Mouse (Mus musculus): ENCODE results near the gene Aldh3b3. TPM values are rescaled to one million over a fixed set of nuclear protein-coding genes. Genes with fewer than 3 reads are reported as not detected.

The Aldh3b3 gene
- polyA plus RNA-seq, 1 experiment: 0.97 TPM

GRCm38 (mm10) chr19:4012432-4013022, 54.1 kb downstream of the Aldh3b3 start, which contains the start of gene Ndufv1:
Gene Ndufv1 (minus strand): TSS chr19:4012806.
- H3K27ac ChIP-seq (ENCODE audit: control insufficient read depth, insufficient read depth, low read length): no peak within 1 kb of the TSS
- H3K36me3 ChIP-seq (ENCODE audit: control insufficient read depth, insufficient read depth, low read length): peaks cover 12% of the 10 kb centered on the region
- TF ChIP-seq POLR2A (IDR thresholded peaks at IDR 0.05; ENCODE audit: control insufficient read depth, extremely low read depth, insufficient read depth, low read length, poor library complexity): peak; percentile 73
- peak; percentile 44; the same call in 1 of the 2 replicates for TF ChIP-seq CTCF (IDR thresholded peaks at IDR 0.05; ENCODE audit: borderline replicate concordance, control insufficient read depth, extremely low read depth, insufficient read depth, low read length, poor library complexity)
- peak; percentile 94 for DNase-seq
- peak within 1 kb of the TSS; percentile 60 for H3K4me3 ChIP-seq (ENCODE audit: control insufficient read depth, insufficient read depth, low read length)
- H3K27me3 ChIP-seq (ENCODE audit: control insufficient read depth, insufficient read depth, low read length): no peaks in the 10 kb centered on the region
- peaks cover 7% of the 10 kb centered on the region for H3K4me1 ChIP-seq (replicated peaks; ENCODE audit: control insufficient read depth, insufficient read depth, low read length)
- WGBS: under 1% methylated on average over 45 of the region's 45 CpGs

- H3K4me3 ChIP-seq (ENCODE audit: control insufficient read depth, insufficient read depth, low read length): peak overlapping the region; percentile 60
- H3K27ac ChIP-seq (ENCODE audit: control insufficient read depth, insufficient read depth, low read length): no peak overlapping the region
- no peak for DNase-seq
- TF ChIP-seq CTCF (IDR thresholded peaks at IDR 0.05; ENCODE audit: borderline replicate concordance, control insufficient read depth, extremely low read depth, insufficient read depth, low read length, poor library complexity) (no peak), POLR2A (IDR thresholded peaks at IDR 0.05; ENCODE audit: control insufficient read depth, extremely low read depth, insufficient read depth, low read length, poor library complexity) (no peak)
- no peaks in the 10 kb centered on the region for H3K27me3 ChIP-seq (ENCODE audit: control insufficient read depth, insufficient read depth, low read length)
- peaks cover 7% of the 10 kb centered on the region for H3K36me3 ChIP-seq (ENCODE audit: control insufficient read depth, insufficient read depth, low read length)
- WGBS: 32% methylated on average over 9 of the region's 9 CpGs
- H3K4me1 ChIP-seq (replicated peaks; ENCODE audit: control insufficient read depth, insufficient read depth, low read length): peaks cover 7% of the 10 kb centered on the region
Measured at GRCm38 (mm10) chr19:4013066-4013465, 54.6 kb downstream of the Aldh3b3 start.

- no peak for DNase-seq
- Histone ChIP-seq H3K27me3 (ENCODE audit: control insufficient read depth, insufficient read depth, low read length) (no peaks in the 10 kb centered on the region), H3K27ac (ENCODE audit: control insufficient read depth, insufficient read depth, low read length) (no peak overlapping the region), H3K4me3 (ENCODE audit: control insufficient read depth, insufficient read depth, low read length) (no peak overlapping the region), H3K4me1 (replicated peaks; ENCODE audit: control insufficient read depth, insufficient read depth, low read length) (peaks cover 10% of the 10 kb centered on the region), H3K36me3 (ENCODE audit: control insufficient read depth, insufficient read depth, low read length) (no peaks in the 10 kb centered on the region; the same call in 1 of the 2 replicates)
- TF ChIP-seq CTCF (IDR thresholded peaks at IDR 0.05; ENCODE audit: borderline replicate concordance, control insufficient read depth, extremely low read depth, insufficient read depth, low read length, poor library complexity): no peak
- no peak for TF ChIP-seq POLR2A (IDR thresholded peaks at IDR 0.05; ENCODE audit: control insufficient read depth, extremely low read depth, insufficient read depth, low read length, poor library complexity)
Measured at GRCm38 (mm10) chr19:4014802-4015201, 56.4 kb downstream of the Aldh3b3 start.

GRCm38 (mm10) chr19:4015635-4016034, 57.2 kb downstream of the Aldh3b3 start:
- Histone ChIP-seq H3K4me3 (ENCODE audit: control insufficient read depth, insufficient read depth, low read length) (no peak overlapping the region), H3K27ac (ENCODE audit: control insufficient read depth, insufficient read depth, low read length) (no peak overlapping the region), H3K27me3 (ENCODE audit: control insufficient read depth, insufficient read depth, low read length) (no peaks in the 10 kb centered on the region), H3K4me1 (replicated peaks; ENCODE audit: control insufficient read depth, insufficient read depth, low read length) (peaks cover 10% of the 10 kb centered on the region), H3K36me3 (ENCODE audit: control insufficient read depth, insufficient read depth, low read length) (no peaks in the 10 kb centered on the region)
- WGBS: 97% methylated on average over 5 of the region's 5 CpGs
- TF ChIP-seq POLR2A (IDR thresholded peaks at IDR 0.05; ENCODE audit: control insufficient read depth, extremely low read depth, insufficient read depth, low read length, poor library complexity): no peak
- no peak for TF ChIP-seq CTCF (IDR thresholded peaks at IDR 0.05; ENCODE audit: borderline replicate concordance, control insufficient read depth, extremely low read depth, insufficient read depth, low read length, poor library complexity)
- no peak for DNase-seq

GRCm38 (mm10) chr19:4017921-4018587, 59.6 kb downstream of the Aldh3b3 start:
- TF ChIP-seq POLR2A (IDR thresholded peaks at IDR 0.05; ENCODE audit: control insufficient read depth, extremely low read depth, insufficient read depth, low read length, poor library complexity) (no peak), CTCF (IDR thresholded peaks at IDR 0.05; ENCODE audit: borderline replicate concordance, control insufficient read depth, extremely low read depth, insufficient read depth, low read length, poor library complexity) (no peak)
- Histone ChIP-seq H3K4me1 (replicated peaks; ENCODE audit: control insufficient read depth, insufficient read depth, low read length) (peaks cover 4% of the 10 kb centered on the region), H3K4me3 (ENCODE audit: control insufficient read depth, insufficient read depth, low read length) (no peak overlapping the region), H3K27me3 (ENCODE audit: control insufficient read depth, insufficient read depth, low read length) (no peaks in the 10 kb centered on the region), H3K36me3 (ENCODE audit: control insufficient read depth, insufficient read depth, low read length) (no peaks in the 10 kb centered on the region), H3K27ac (ENCODE audit: control insufficient read depth, insufficient read depth, low read length) (no peak overlapping the region)
- no peak for DNase-seq
- WGBS: 89% methylated on average over 10 of the region's 10 CpGs

GRCm38 (mm10) chr19:4018743-4019583, 60.5 kb downstream of the Aldh3b3 start:
- 15% methylated on average over 18 of the region's 18 CpGs for WGBS
- 0 out of 2 replicates have a peak, but pooled peaks have one; percentile 32 for TF ChIP-seq CTCF (IDR thresholded peaks at IDR 0.05; ENCODE audit: borderline replicate concordance, control insufficient read depth, extremely low read depth, insufficient read depth, low read length, poor library complexity)
- no peak for TF ChIP-seq POLR2A (IDR thresholded peaks at IDR 0.05; ENCODE audit: control insufficient read depth, extremely low read depth, insufficient read depth, low read length, poor library complexity)
- Histone ChIP-seq H3K27ac (ENCODE audit: control insufficient read depth, insufficient read depth, low read length) (no peak overlapping the region), H3K36me3 (ENCODE audit: control insufficient read depth, insufficient read depth, low read length) (no peaks in the 10 kb centered on the region), H3K4me1 (replicated peaks; ENCODE audit: control insufficient read depth, insufficient read depth, low read length) (peaks cover 3% of the 10 kb centered on the region; the same call in 1 of the 2 replicates), H3K4me3 (ENCODE audit: control insufficient read depth, insufficient read depth, low read length) (no peak overlapping the region), H3K27me3 (ENCODE audit: control insufficient read depth, insufficient read depth, low read length) (no peaks in the 10 kb centered on the region)
- DNase-seq: peak; percentile 56

Other genes with a start within 250 kb of the Aldh3b3 start
- gene Kmt5b, start 191.2 kb upstream of the Aldh3b3 start, polyA plus RNA-seq (2012; rRNA removed): 32.9 and 43.6 TPM in 2 replicates
- gene Chka, start 106.9 kb upstream of the Aldh3b3 start, polyA plus RNA-seq (2012; rRNA removed): 39.1 and 44.2 TPM in 2 replicates
- 270 and 293 TPM in 2 replicates for gene Tcirg1, start 51.5 kb upstream of the Aldh3b3 start, polyA plus RNA-seq (2012; rRNA removed)
- 287 and 340 TPM in 2 replicates for gene Ndufs8, start 45.9 kb upstream of the Aldh3b3 start, polyA plus RNA-seq (2012; rRNA removed)
- gene Aldh3b1, start 28.8 kb upstream of the Aldh3b3 start, polyA plus RNA-seq (2012; rRNA removed): 10.2 and 11.7 TPM in 2 replicates
- gene Unc93b1, start 23.5 kb upstream of the Aldh3b3 start, polyA plus RNA-seq (2012; rRNA removed): 147 and 174 TPM in 2 replicates
- 7.0 and 7.2 TPM in 2 replicates for gene Aldh3b2, start 13.7 kb downstream of the Aldh3b3 start, polyA plus RNA-seq (2012; rRNA removed)
- 12.0 and 14.9 TPM in 2 replicates for gene Acy3, start 27.9 kb downstream of the Aldh3b3 start, polyA plus RNA-seq (2012; rRNA removed)
- gene Tbx10, start 34.1 kb downstream of the Aldh3b3 start, polyA plus RNA-seq (2012; rRNA removed): 0.15 and 0.20 TPM in 2 replicates
- gene Nudt8, start 41.9 kb downstream of the Aldh3b3 start, polyA plus RNA-seq (2012; rRNA removed): 23.6 and 24.9 TPM in 2 replicates
- 3.7 and 5.3 TPM in 2 replicates for gene Gm49405, start 42.0 kb downstream of the Aldh3b3 start, polyA plus RNA-seq (2012; rRNA removed)
- 14.4 and 51.8 TPM in 2 replicates for gene Doc2g, start 44.7 kb downstream of the Aldh3b3 start, polyA plus RNA-seq (2012; rRNA removed)
- 152 and 170 TPM in 2 replicates for gene Ndufv1, start 54.2 kb downstream of the Aldh3b3 start, polyA plus RNA-seq (2012; rRNA removed)
- 317 and 318 TPM in 2 replicates for gene Gstp1, start 79.3 kb downstream of the Aldh3b3 start, polyA plus RNA-seq (2012; rRNA removed)
- 26.9 and 48.8 TPM in 2 replicates for gene Gstp2, start 87.4 kb downstream of the Aldh3b3 start, polyA plus RNA-seq (2012; rRNA removed)
- 23.6 and 26.4 TPM in 2 replicates for gene Gstp3, start 100.9 kb downstream of the Aldh3b3 start, polyA plus RNA-seq (2012; rRNA removed)
- 0.42 TPM in 1 of 2 replicates, not detected in the other for gene Cabp2, start 122.9 kb downstream of the Aldh3b3 start, polyA plus RNA-seq (2012; rRNA removed)
- gene Cdk2ap2, start 138.5 kb downstream of the Aldh3b3 start, polyA plus RNA-seq (2012; rRNA removed): 274 and 296 TPM in 2 replicates
- 333 and 357 TPM in 2 replicates for gene Pitpnm1, start 141.4 kb downstream of the Aldh3b3 start, polyA plus RNA-seq (2012; rRNA removed)
- gene Aip, start 167.2 kb downstream of the Aldh3b3 start, polyA plus RNA-seq (2012; rRNA removed): 106 and 112 TPM in 2 replicates
- 0.20 and 0.24 TPM in 2 replicates for gene Gpr152, start 181.1 kb downstream of the Aldh3b3 start, polyA plus RNA-seq (2012; rRNA removed)
- gene Cabp4, start 185.4 kb downstream of the Aldh3b3 start, polyA plus RNA-seq (2012; rRNA removed): 0.26 and 0.53 TPM in 2 replicates
- gene Coro1b, start 190.0 kb downstream of the Aldh3b3 start, polyA plus RNA-seq (2012; rRNA removed): 508 and 533 TPM in 2 replicates
- 1,512 and 1,655 TPM in 2 replicates for gene Ptprcap, start 195.0 kb downstream of the Aldh3b3 start, polyA plus RNA-seq (2012; rRNA removed)
- 97.8 and 102 TPM in 2 replicates for gene Rps6kb2, start 204.7 kb downstream of the Aldh3b3 start, polyA plus RNA-seq (2012; rRNA removed)
- gene Carns1, start 216.8 kb downstream of the Aldh3b3 start, polyA plus RNA-seq (2012; rRNA removed): 92.9 and 95.5 TPM in 2 replicates
- 622 and 718 TPM in 2 replicates for gene Tbc1d10c, start 232.6 kb downstream of the Aldh3b3 start, polyA plus RNA-seq (2012; rRNA removed)
- 897 and 1,014 TPM in 2 replicates for gene Ppp1ca, start 233.4 kb downstream of the Aldh3b3 start, polyA plus RNA-seq (2012; rRNA removed)
- 119 and 143 TPM in 2 replicates for gene Rad9a, start 243.0 kb downstream of the Aldh3b3 start, polyA plus RNA-seq (2012; rRNA removed)